Mouse (Mus musculus) neural tube, embryonic 13.5 days (tissue): ENCODE results near the gene Rad51ap2. TPM values are rescaled to one million over a fixed set of nuclear protein-coding genes. Genes with fewer than 3 reads are reported as not detected.
A peak's percentile ranks its signal among the peaks of the same experiment; 100 is the strongest.

Experiments
- ATAC-seq: fragments of 200-750 bp; cut with Nextera tagmentation; 2 replicates; pipeline ENCODE4 v1.8.0; 2017; ENCODE audit warnings: low read depth, mild to moderate bottlenecking, moderate TSS enrichment, moderate library complexity
- H3K27ac ChIP-seq: fragments of 300-500 bp; sonication (generic); replicated peaks from 2 replicates; pipeline ENCODE4 v1.5.1; 2015; ENCODE audit warnings: moderate library complexity, mild to moderate bottlenecking, inconsistent platforms
- H3K27me3 ChIP-seq: fragments of 300-500 bp; sonication (generic); 2 replicates; pipeline ENCODE4 v1.6.1; 2015; ENCODE audit warnings: mild to moderate bottlenecking, inconsistent platforms
- H3K36me3 ChIP-seq: fragments of 300-500 bp; sonication (generic); 2 replicates; pipeline ENCODE4 v1.6.1; 2015; ENCODE audit warnings: mild to moderate bottlenecking, inconsistent platforms
- H3K4me1 ChIP-seq: fragments of 300-500 bp; sonication (generic); replicated peaks from 2 replicates; pipeline ENCODE4 v1.6.1; 2015; ENCODE audit warnings: inconsistent platforms
- H3K4me2 ChIP-seq: fragments of 300-500 bp; sonication (generic); 2 replicates; pipeline ENCODE4 v1.6.1; 2015; ENCODE audit warnings: inconsistent platforms, mild to moderate bottlenecking, moderate library complexity
- H3K4me3 ChIP-seq: fragments of 300-500 bp; sonication (generic); 2 replicates; pipeline ENCODE4 v1.5.1; 2015; ENCODE audit warnings: mild to moderate bottlenecking, inconsistent platforms
- H3K9ac ChIP-seq: fragments of 300-500 bp; sonication (generic); 2 replicates; pipeline ENCODE4 v1.6.1; 2015; ENCODE audit warnings: moderate library complexity, mild to moderate bottlenecking, inconsistent platforms
- H3K9me3 ChIP-seq: fragments of 300-500 bp; sonication (generic); 2 replicates; pipeline ENCODE4 v1.6.1; 2016; ENCODE audit warnings: inconsistent platforms
- WGBS: fragments of 180-500 bp; shearing (Covaris S2); methylation state at CpG from one replicate; pipeline ENCODE4 v1.1.7; 2015; 5-methylcytosine and 5-hydroxymethylcytosine counted together
- polyA plus RNA-seq: library from polyadenylated mRNA; unstranded; fragments of >200 nt; fragmentation: Nextera tagmentation; extraction: Ambion mirVana; gene quantifications from 2 replicates; pipeline ENCODE4 v1.2.1, GENCODE M21; 2015

Rad51ap2 gene
- polyA plus RNA-seq, 1 experiment from 2014 or later, result 0.20 TPM

GRCm38 (mm10) chr12:11437907-11438447, 17.9 kb upstream of the Rad51ap2 start:
- Histone ChIP-seq H3K27ac (no peak overlapping the region), H3K36me3 (no peaks in the 10 kb centered on the region), H3K27me3 (peaks cover 30% of the 10 kb centered on the region), H3K9me3 (no peaks in the 10 kb centered on the region), H3K9ac (no peak overlapping the region), H3K4me1 (peaks cover 21% of the 10 kb centered on the region), H3K4me3 (peak overlapping the region; percentile 30), H3K4me2 (peak overlapping the region; percentile 72)
- WGBS, result 27% methylated on average over 23 of the region's 23 CpGs
- peak; percentile 13; the same call in 1 of the 2 replicates for ATAC-seq

- Histone ChIP-seq H3K36me3 (no peaks in the 10 kb centered on the region), H3K4me2 (no peak overlapping the region), H3K4me1 (peaks cover 4% of the 10 kb centered on the region; the same call in 1 of the 2 replicates), H3K9me3 (no peaks in the 10 kb centered on the region), H3K27me3 (no peaks in the 10 kb centered on the region), H3K4me3 (no peak overlapping the region), H3K9ac (no peak overlapping the region), H3K27ac (no peak overlapping the region)
- WGBS, result 82% methylated on average over 5 of the region's 5 CpGs
- no peak for ATAC-seq
Measured at GRCm38 (mm10) chr12:11454146-11454545, 1.7 kb upstream of the Rad51ap2 start.

- H3K27ac ChIP-seq, result no peak overlapping the region
- peak; percentile 82 for ATAC-seq
- peaks cover 4% of the 10 kb centered on the region; the same call in 1 of the 2 replicates for H3K4me1 ChIP-seq
- H3K4me3 ChIP-seq, result peak overlapping the region; percentile 54
- H3K36me3 ChIP-seq, result no peaks in the 10 kb centered on the region
- WGBS, result 7% methylated on average over 11 of the region's 11 CpGs
- no peaks in the 10 kb centered on the region for H3K9me3 ChIP-seq
- H3K27me3 ChIP-seq, result no peaks in the 10 kb centered on the region
- H3K9ac ChIP-seq, result peak overlapping the region; percentile 71
- peak overlapping the region; percentile 75 for H3K4me2 ChIP-seq
Measured at GRCm38 (mm10) chr12:11456213-11456612, 334 bp downstream of the Rad51ap2 start.

- Histone ChIP-seq H3K36me3 (no peaks in the 10 kb centered on the region), H3K9me3 (no peaks in the 10 kb centered on the region), H3K4me3 (peak overlapping the region; percentile 54), H3K27ac (no peak overlapping the region), H3K4me2 (peak overlapping the region; percentile 75), H3K27me3 (no peaks in the 10 kb centered on the region), H3K4me1 (peaks cover 4% of the 10 kb centered on the region; the same call in 1 of the 2 replicates), H3K9ac (no peak overlapping the region)
- 80% methylated on average over 4 of the region's 4 CpGs for WGBS
- no peak for ATAC-seq
Measured at GRCm38 (mm10) chr12:11456632-11457031, 753 bp downstream of the Rad51ap2 start.

Other genes starting within 250 kb of the Rad51ap2 start
- gene Msgn1, start 247.1 kb upstream of the Rad51ap2 start, polyA plus RNA-seq, result not detected in 2 replicates
- 2.2 and 2.5 TPM in 2 replicates for gene Gen1, start 190.3 kb upstream of the Rad51ap2 start, polyA plus RNA-seq
- gene Smc6, start 190.2 kb upstream of the Rad51ap2 start, polyA plus RNA-seq, result 112 and 130 TPM in 2 replicates
- gene Vsnl1, start 19.5 kb upstream of the Rad51ap2 start, polyA plus RNA-seq, result 30.0 and 37.0 TPM in 2 replicates